Mouse (Mus musculus): ENCODE results near the gene Hhat.

DNA sequence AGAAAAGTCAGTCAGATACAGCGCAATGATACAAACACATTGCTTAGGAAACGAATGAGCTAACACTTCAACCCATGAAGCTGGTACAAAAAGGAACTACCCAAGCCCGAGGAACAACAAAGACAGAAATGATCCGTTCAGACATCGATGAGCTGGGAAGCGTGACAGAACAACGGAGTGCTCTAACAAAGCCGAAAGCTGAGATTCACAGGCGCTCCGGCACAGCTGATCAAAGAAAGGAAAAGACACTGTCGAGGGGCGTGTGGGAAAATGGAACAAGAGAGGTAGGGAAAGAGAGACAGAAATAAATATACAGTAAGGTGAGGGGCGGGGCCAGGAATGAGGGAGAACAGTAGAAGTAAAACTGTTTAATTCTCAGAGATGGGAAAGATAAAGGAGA is 15.8 kb downstream of the Hhat start:
- no peak for TF ChIP-seq CTCF (IDR thresholded peaks at IDR 0.05)
- TF ChIP-seq EP300 (IDR thresholded peaks at IDR 0.05; ENCODE audit: insufficient read depth, low read depth, low read length), result no peak
- no peak for TF ChIP-seq POLR2A (IDR thresholded peaks at IDR 0.05; ENCODE audit: insufficient read depth, low read depth, low read length)
